In genomic region chr17:30221677-30222076, GRCm38 (mm10) we compare ENCODE assay signal across 20 mouse cellular contexts.
"Had no signal": no experiment of that assay in that cellular context is flagged by ENCODE, and none has a peak within 500 bp of the region (broad histone marks: within the 10 kb centered on the region; RNA-seq: fewer than 3 reads in every experiment).

No protein-coding gene starts in this region.

- DNase-seq: kidney, adult 2 months; kidney, postnatal 25 days; layer of hippocampus, adult 9-11 months; liver, postnatal 0 days; lung, embryonic 14.5 days; thymus, adult 2 months; thymus, postnatal 14 days; thymus, postnatal 4 days had no signal

- ATAC-seq: intestine, postnatal 0 days; liver, postnatal 0 days; lung, postnatal 0 days had no signal

- H3K27ac ChIP-seq: kidney, postnatal 0 days; layer of hippocampus, adult 2 months; limb, embryonic 15.5 days; liver, embryonic 14.5 days; neural tube, embryonic 12.5 days; stomach, postnatal 0 days had no signal

- H3K27me3 ChIP-seq: limb, embryonic 12.5 days; limb, embryonic 15.5 days; midbrain, embryonic 12.5 days; neural tube, embryonic 12.5 days had no signal

- H3K4me2 ChIP-seq: limb, embryonic 12.5 days; limb, embryonic 15.5 days; liver, embryonic 11.5 days; lung, embryonic 14.5 days; midbrain, embryonic 12.5 days; neural tube, embryonic 12.5 days had no signal

- H3K4me3 ChIP-seq: layer of hippocampus, adult 2 months; limb, embryonic 12.5 days; limb, embryonic 15.5 days; megakaryocyte, embryonic 14.5 days; midbrain, embryonic 12.5 days; neural tube, embryonic 12.5 days had no signal

- H3K9ac ChIP-seq: limb, embryonic 12.5 days; limb, embryonic 15.5 days; liver, embryonic 14.5 days; liver, postnatal 0 days; lung, embryonic 14.5 days; midbrain, embryonic 12.5 days; neural tube, embryonic 12.5 days had no signal

- H3K9me3 ChIP-seq: limb, embryonic 12.5 days; limb, embryonic 15.5 days; megakaryocyte, embryonic 14.5 days; midbrain, embryonic 12.5 days; neural tube, embryonic 12.5 days had no signal
